Mouse (Mus musculus) MEL (cell line): Measurements from ENCODE around the gene Ctnnbip1. TPM values are rescaled to one million over a fixed set of nuclear protein-coding genes. Genes with fewer than 3 reads are reported as not detected.

ENCODE experiments used
- DNase-seq: peaks from one replicate; pipeline ENCODE4 v3.0.0; 2011; ENCODE audit warnings: low read depth, low spot score
- H3K27ac ChIP-seq: 2 replicates; pipeline ENCODE4 v1.5.1; 2012; ENCODE audit warnings: low read depth, mild to moderate bottlenecking, control low read depth, low read length, moderate library complexity; ENCODE audit not compliant: control insufficient read depth
- H3K27me3 ChIP-seq, 2 experiments: fragments of 150-350 bp in 1 of 2; sonication (generic) in 1 of 2; 2 replicates each; pipeline ENCODE4 v1.6.1; 2012; ENCODE audit warnings: low read length in 2 of 2, mild to moderate bottlenecking in 2 of 2, improper control_type of control experiment in 1 of 2, moderate library complexity in 1 of 2; ENCODE audit not compliant: insufficient read depth in 2 of 2, control insufficient read depth in 1 of 2
- H3K36me3 ChIP-seq, 2 experiments: 2 replicates each; pipeline ENCODE4 v1.6.1; 2012 to 2014; ENCODE audit warnings: low read length in 2 of 2, improper control_type of control experiment in 1 of 2, inconsistent platforms in 1 of 2, mild to moderate bottlenecking in 1 of 2; ENCODE audit not compliant: insufficient read depth in 2 of 2, control insufficient read depth in 1 of 2
- H3K4me1 ChIP-seq, 2 experiments: fragments of 150-350 bp in 1 of 2; sonication (generic) in 1 of 2; 2 replicates each; pipeline ENCODE4 v1.6.1; 2012; ENCODE audit warnings: low read length in 2 of 2, improper control_type of control experiment in 1 of 2, mild to moderate bottlenecking in 1 of 2; ENCODE audit not compliant: insufficient read depth in 2 of 2, control insufficient read depth in 1 of 2
- H3K4me3 ChIP-seq, 2 experiments: fragments of 150-350 bp in 1 of 2; sonication (generic) in 1 of 2; 2 replicates each; pipeline ENCODE4 v1.5.1; 2012; ENCODE audit warnings: low read depth in 2 of 2, low read length in 2 of 2, mild to moderate bottlenecking in 2 of 2, moderate library complexity in 2 of 2, control low read depth in 1 of 2, improper control_type of control experiment in 1 of 2; ENCODE audit not compliant: control insufficient read depth in 1 of 2, insufficient read depth in 1 of 2
- H3K79me2 ChIP-seq: 2 replicates; pipeline ENCODE4 v1.6.1; 2012; ENCODE audit warnings: mild to moderate bottlenecking, low read length, moderate library complexity; ENCODE audit not compliant: control insufficient read depth, poor library complexity, insufficient read depth
- H3K9ac ChIP-seq: 2 replicates; pipeline ENCODE4 v1.6.1; 2012; ENCODE audit warnings: low read depth, mild to moderate bottlenecking, control low read depth, low read length, moderate library complexity; ENCODE audit not compliant: control insufficient read depth, poor library complexity, severe bottlenecking
- H3K9me3 ChIP-seq: fragments of 150-350 bp; sonication (generic); replicated peaks from 2 replicates; pipeline ENCODE4 v1.6.1; 2012; ENCODE audit warnings: mild to moderate bottlenecking, low read length, improper control_type of control experiment, moderate library complexity; ENCODE audit not compliant: insufficient read depth
- BHLHE40 ChIP-seq: IDR thresholded peaks from 2 replicates; pipeline ENCODE4 v1.6.1; 2012; ENCODE audit warnings: low read depth, mild to moderate bottlenecking, inconsistent platforms, low read length, improper control_type of control experiment, borderline replicate concordance
- CTCF ChIP-seq, 3 experiments: IDR thresholded peaks in 2 of 3; conservative IDR thresholded peaks in 1 of 3; 2 replicates each; pipeline ENCODE4 v1.5.1; 2011 to 2012; ENCODE audit warnings: low read length in 3 of 3, low read depth in 2 of 3, mild to moderate bottlenecking in 2 of 3, improper control_type of control experiment in 1 of 3, inconsistent platforms in 1 of 3, mixed read lengths in 1 of 3, moderate library complexity in 1 of 3; ENCODE audit not compliant: control insufficient read depth in 1 of 3, insufficient read depth in 1 of 3, poor library complexity in 1 of 3, severe bottlenecking in 1 of 3
- ELF1 ChIP-seq: IDR thresholded peaks from 2 replicates; pipeline ENCODE4 v1.6.1; 2014; ENCODE audit warnings: low read depth, mild to moderate bottlenecking, inconsistent platforms, low read length, improper control_type of control experiment, moderate library complexity
- ETS1 ChIP-seq: IDR thresholded peaks from 2 replicates; pipeline ENCODE4 v1.6.1; 2012; ENCODE audit warnings: low read depth, mild to moderate bottlenecking, inconsistent platforms, low read length, improper control_type of control experiment, moderate library complexity
- JUND ChIP-seq: IDR thresholded peaks from 2 replicates; pipeline ENCODE4 v1.6.1; 2011; ENCODE audit warnings: low read depth, mild to moderate bottlenecking, improper control_type of control experiment, low read length
- MAFK ChIP-seq: IDR thresholded peaks from 2 replicates; pipeline ENCODE4 v1.6.1; 2011; ENCODE audit warnings: low read depth, mild to moderate bottlenecking, low read length, improper control_type of control experiment, borderline replicate concordance
- MAZ ChIP-seq: IDR thresholded peaks from 2 replicates; pipeline ENCODE4 v1.6.1; 2012; ENCODE audit warnings: low read depth, mild to moderate bottlenecking, inconsistent platforms, low read length, improper control_type of control experiment
- MEF2A ChIP-seq: IDR thresholded peaks from 2 replicates; pipeline ENCODE4 v1.6.1; 2014; ENCODE audit warnings: low read depth, mild to moderate bottlenecking, inconsistent platforms, low read length, improper control_type of control experiment; ENCODE audit not compliant: poor library complexity, insufficient replicate concordance, severe bottlenecking; ENCODE audit errors: extremely low read depth
- MYB ChIP-seq: IDR thresholded peaks from 2 replicates; pipeline ENCODE4 v1.6.1; 2011; ENCODE audit warnings: mild to moderate bottlenecking, low read depth, low read length, improper control_type of control experiment
- MYC ChIP-seq: IDR thresholded peaks from 2 replicates; pipeline ENCODE4 v1.6.1; 2011; ENCODE audit warnings: low read depth, mild to moderate bottlenecking, low read length, improper control_type of control experiment, moderate library complexity
- NELFE ChIP-seq: IDR thresholded peaks from 2 replicates; pipeline ENCODE4 v1.6.1; 2011; ENCODE audit warnings: low read depth, low read length, improper control_type of control experiment
- NRF1 ChIP-seq: IDR thresholded peaks from 2 replicates; pipeline ENCODE4 v1.6.1; 2014; ENCODE audit warnings: low read depth, mild to moderate bottlenecking, inconsistent platforms, low read length, improper control_type of control experiment, moderate library complexity; ENCODE audit not compliant: poor library complexity, insufficient read depth, severe bottlenecking
- POLR2AphosphoS2 ChIP-seq: IDR thresholded peaks from 2 replicates; pipeline ENCODE4 v1.6.1; 2011; ENCODE audit warnings: low read length, improper control_type of control experiment
- POLR2AphosphoS5 ChIP-seq: IDR thresholded peaks from 2 replicates; pipeline ENCODE4 v1.6.1; 2012; ENCODE audit warnings: low read depth, borderline replicate concordance, mild to moderate bottlenecking, inconsistent platforms, low read length, moderate library complexity, mixed read lengths
- RAD21 ChIP-seq: IDR thresholded peaks from 2 replicates; pipeline ENCODE4 v1.6.1; 2011; ENCODE audit warnings: mild to moderate bottlenecking, low read depth, low read length, improper control_type of control experiment
- RCOR1 ChIP-seq: IDR thresholded peaks from 2 replicates; pipeline ENCODE4 v1.6.1; 2012; ENCODE audit warnings: low read depth, mild to moderate bottlenecking, inconsistent platforms, low read length, improper control_type of control experiment
- SMC3 ChIP-seq: IDR thresholded peaks from 2 replicates; pipeline ENCODE4 v1.6.1; 2011; ENCODE audit warnings: low read depth, low read length, improper control_type of control experiment
- TAL1 ChIP-seq: IDR thresholded peaks from 2 replicates; pipeline ENCODE4 v1.6.1; 2012; ENCODE audit warnings: mild to moderate bottlenecking, inconsistent platforms, low read length, moderate library complexity, mixed read lengths
- TCF12 ChIP-seq: IDR thresholded peaks from 2 replicates; pipeline ENCODE4 v1.6.1; 2014; ENCODE audit warnings: low read depth, mild to moderate bottlenecking, inconsistent platforms, low read length, improper control_type of control experiment, moderate library complexity
- USF2 ChIP-seq, 2 experiments: IDR thresholded peaks; 2 replicates each; pipeline ENCODE4 v1.6.1; 2011 to 2012; ENCODE audit warnings: improper control_type of control experiment in 2 of 2, low read length in 2 of 2, borderline replicate concordance in 1 of 2, inconsistent platforms in 1 of 2, low read depth in 1 of 2, mild to moderate bottlenecking in 1 of 2; ENCODE audit not compliant: insufficient read depth in 1 of 2
- ZC3H11A ChIP-seq: IDR thresholded peaks from 2 replicates; pipeline ENCODE4 v1.6.1; 2012; ENCODE audit warnings: low read depth, mild to moderate bottlenecking, inconsistent platforms, low read length, improper control_type of control experiment
- ZMIZ1 ChIP-seq: IDR thresholded peaks from 2 replicates; pipeline ENCODE4 v1.6.1; 2012; ENCODE audit warnings: low read depth, mild to moderate bottlenecking, inconsistent platforms, low read length, improper control_type of control experiment, moderate library complexity
- ZNF384 ChIP-seq: IDR thresholded peaks from 2 replicates; pipeline ENCODE4 v1.6.1; 2012; ENCODE audit warnings: low read depth, mild to moderate bottlenecking, inconsistent platforms, low read length, improper control_type of control experiment
- polyA plus RNA-seq, 2 experiments: library from polyadenylated mRNA; stranded (reverse) in 1 of 2; unstranded in 1 of 2; fragments of >175 nt in 1 of 2; fragments of >200 nt in 1 of 2; gene quantifications; 2 replicates each; pipeline versions ENCODE4 v1.2.1 to v1.2.4; 2012; ENCODE audit warnings: low replicate concordance in 2 of 2, low read depth in 1 of 2; ENCODE audit not compliant: insufficient read length in 2 of 2, insufficient read depth in 1 of 2, missing spikeins in 1 of 2
- total RNA-seq: library from RNA; depleted of rRNA; stranded (reverse); fragments of 300-350 nt; gene quantifications from 2 replicates; pipeline ENCODE4 v1.2.3, GENCODE M21; 2012

Ctnnbip1 gene
- total and polyA plus RNA-seq, 3 experiments = 12.7 to 20.2 TPM; not detected in 1

- TF ChIP-seq CTCF (IDR thresholded peaks at IDR 0.05 in 2 of 3, conservative IDR thresholded peaks at IDR 0.05 in 1 of 3; ENCODE audit: control insufficient read depth in 1 of 3, insufficient read depth in 1 of 3, low read depth in 2 of 3, low read length in 3 of 3, poor library complexity in 1 of 3, severe bottlenecking in 1 of 3) (no peak), TCF12 (no peak), ZNF384 (no peak), SMC3 (no peak), MYB (no peak)
These were observed 6.8 kb upstream of the Ctnnbip1 start (continued) for GRCm38 (mm10) chr4:149511221-149511646.

DNA sequence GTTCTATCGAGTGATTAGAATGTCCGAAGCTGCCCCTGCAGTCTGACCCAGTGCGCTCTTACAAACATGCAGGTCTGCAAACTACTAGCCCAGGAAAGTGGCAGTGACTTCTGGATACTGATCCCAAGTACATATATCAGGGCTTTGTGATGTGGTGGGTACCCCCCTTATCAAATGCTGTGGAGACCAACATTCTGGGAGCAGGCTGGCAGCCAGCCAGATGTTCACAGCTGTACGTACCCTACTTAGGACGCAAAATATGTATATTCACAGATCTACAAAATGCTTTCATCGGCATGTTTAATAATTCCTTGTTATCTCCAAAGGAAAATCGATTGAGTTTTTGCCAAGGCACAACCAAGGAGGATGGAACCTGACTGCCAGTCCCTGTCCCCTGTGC is 6.0 kb upstream of the Ctnnbip1 start:
- TF ChIP-seq MAZ (no peak), NELFE (no peak), ELF1 (no peak), ZNF384 (no peak)
- H3K4me1 ChIP-seq = no peaks in the 10 kb centered on the region
- no peaks in the 10 kb centered on the region for H3K36me3 ChIP-seq
- no peaks in the 10 kb centered on the region for H3K79me2 ChIP-seq
- no peaks in the 10 kb centered on the region for H3K9me3 ChIP-seq
- H3K9ac ChIP-seq = no peak overlapping the region
- no peak overlapping the region for H3K27ac ChIP-seq
- no peaks in the 10 kb centered on the region for H3K27me3 ChIP-seq
- no peak for DNase-seq
- H3K4me3 ChIP-seq = no peak overlapping the region

DNA sequence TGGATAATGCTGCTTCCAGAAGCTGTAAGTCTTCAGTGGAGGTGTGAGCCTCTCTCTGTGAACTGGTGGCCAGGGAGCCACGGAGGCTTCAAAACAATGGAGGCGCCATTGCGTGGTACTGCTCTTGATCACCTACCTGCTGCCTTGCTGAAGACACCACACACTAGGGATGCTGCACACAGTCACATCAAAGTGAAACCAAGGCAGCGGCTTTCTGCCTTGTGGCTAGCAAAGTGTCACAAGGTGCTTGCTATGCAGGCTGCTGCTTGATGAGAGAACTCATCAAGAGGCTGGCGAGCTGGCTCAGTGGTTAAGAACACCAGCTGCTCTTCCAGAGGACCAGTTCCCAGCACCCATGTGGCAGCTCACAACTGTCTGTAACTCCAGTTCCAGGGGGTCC is 2.3 kb upstream of the Ctnnbip1 start:
- no peak overlapping the region for H3K27ac ChIP-seq
- H3K9ac ChIP-seq = no peak overlapping the region
- DNase-seq = no peak
- TF ChIP-seq ELF1 = no peak
- TF ChIP-seq USF2 (IDR thresholded peaks at IDR 0.05; ENCODE audit: borderline replicate concordance in 1 of 2, insufficient read depth in 1 of 2, low read depth in 1 of 2, low read length in 2 of 2) = no peak
- no peak for TF ChIP-seq ETS1
- no peak for TF ChIP-seq TAL1
- TF ChIP-seq POLR2AphosphoS2 = no peak
- no peak for TF ChIP-seq MEF2A
- TF ChIP-seq RAD21 = no peak
- TF ChIP-seq MYC = no peak
- no peak for TF ChIP-seq POLR2AphosphoS5
- no peak for TF ChIP-seq BHLHE40
- no peak for TF ChIP-seq ZC3H11A
- TF ChIP-seq CTCF (IDR thresholded peaks at IDR 0.05 in 2 of 3, conservative IDR thresholded peaks at IDR 0.05 in 1 of 3; ENCODE audit: control insufficient read depth in 1 of 3, insufficient read depth in 1 of 3, low read depth in 2 of 3, low read length in 3 of 3, poor library complexity in 1 of 3, severe bottlenecking in 1 of 3) = no peak
- no peak for TF ChIP-seq RCOR1
- no peak for TF ChIP-seq ZMIZ1
- TF ChIP-seq NRF1 = no peak
- TF ChIP-seq NELFE = no peak
- no peak for TF ChIP-seq ZNF384
- no peak for TF ChIP-seq JUND
- no peak for TF ChIP-seq MAFK
- peaks cover 0 to 7% of the 10 kb centered on the region in 2 experiments; a peak in 2 of 4 replicates for H3K36me3 ChIP-seq
- H3K4me1 ChIP-seq = peaks cover 2 to 11% of the 10 kb centered on the region in 2 experiments; a peak in 3 of 4 replicates
- H3K79me2 ChIP-seq = peaks cover 1% of the 10 kb centered on the region; the same call in 1 of the 2 replicates
- H3K9me3 ChIP-seq = no peaks in the 10 kb centered on the region
- H3K27me3 ChIP-seq = no peaks in the 10 kb centered on the region
- H3K4me3 ChIP-seq = no peak overlapping the region
